Mouse (Mus musculus): ENCODE results near the gene Sgo2a.

GRCm38 (mm10) chr1:58070091-58070490, 74.3 kb downstream of the Sgo2a start:
- TF ChIP-seq CTCF (IDR thresholded peaks at IDR 0.05; ENCODE audit: low read depth) (no peak), EP300 (IDR thresholded peaks at IDR 0.05; ENCODE audit: low read depth) (no peak)
